Mouse (Mus musculus) embryonic facial prominence, embryonic 14.5 days (tissue): ENCODE results near the gene Dnase1l3. TPM values are rescaled to one million over a fixed set of nuclear protein-coding genes. Genes with fewer than 3 reads are reported as not detected.

Experiments used
- ATAC-seq: fragments of 200-750 bp; cut with Nextera tagmentation; 2 replicates; pipeline ENCODE4 v1.8.0; 2017; ENCODE audit warnings: low read depth, moderate number of reproducible peaks, moderate TSS enrichment
- DNase-seq: peaks from one replicate; pipeline ENCODE4 v3.0.0-alpha.2; 2015; ENCODE audit warnings: low spot score
- H3K27ac ChIP-seq: fragments of 300-500 bp; sonication (generic); replicated peaks from 2 replicates; pipeline ENCODE4 v1.5.1; 2014; ENCODE audit warnings: low read depth, mild to moderate bottlenecking, low read length, moderate library complexity
- H3K27me3 ChIP-seq: fragments of 300-500 bp; sonication (generic); replicated peaks from 2 replicates; pipeline ENCODE4 v1.6.1; 2014; ENCODE audit warnings: low read length; ENCODE audit not compliant: control insufficient read depth, insufficient read depth
- H3K36me3 ChIP-seq: fragments of 300-500 bp; sonication (generic); 2 replicates; pipeline ENCODE4 v1.6.1; 2014; ENCODE audit warnings: low read length, mixed read lengths; ENCODE audit not compliant: control insufficient read depth, insufficient read depth
- H3K4me1 ChIP-seq: fragments of 300-500 bp; sonication (generic); 2 replicates; pipeline ENCODE4 v1.6.1; 2014; ENCODE audit warnings: antibody characterized with exemption, low read length; ENCODE audit not compliant: control insufficient read depth, insufficient read depth
- H3K4me2 ChIP-seq: fragments of 300-500 bp; sonication (generic); 2 replicates; pipeline ENCODE4 v1.6.1; 2014; ENCODE audit warnings: low read depth, mild to moderate bottlenecking, low read length, moderate library complexity, mixed read lengths
- H3K4me3 ChIP-seq: fragments of 300-500 bp; sonication (generic); 2 replicates; pipeline ENCODE4 v1.5.1; 2014; ENCODE audit warnings: low read depth, mild to moderate bottlenecking, low read length
- H3K9ac ChIP-seq: fragments of 300-500 bp; sonication (generic); 2 replicates; pipeline ENCODE4 v1.6.1; 2014; ENCODE audit warnings: low read depth, mild to moderate bottlenecking, low read length, moderate library complexity, mixed read lengths
- H3K9me3 ChIP-seq: fragments of 300-500 bp; sonication (generic); 2 replicates; pipeline ENCODE4 v1.6.1; 2016; ENCODE audit warnings: low read length; ENCODE audit not compliant: control insufficient read depth
- WGBS: fragments of 180-500 bp; shearing (Covaris S2); extraction: QIAGEN DNeasy Blood & Tissue Kit; methylation state at CpG from one replicate; pipeline ENCODE4 v1.1.7; 2014; 5-methylcytosine and 5-hydroxymethylcytosine counted together
- polyA plus RNA-seq: library from polyadenylated mRNA; unstranded; fragments of >200 nt; fragmentation: Nextera tagmentation; extraction: Ambion mirVana; gene quantifications from 2 replicates; pipeline ENCODE4 v1.2.1, GENCODE M21; 2014

Dnase1l3 gene
- polyA plus RNA-seq, 1 experiment from 2014 or later, result 0.89 TPM

- H3K27me3 ChIP-seq, result peaks cover 26% of the 10 kb centered on the region
- WGBS, result 81% methylated on average over 5 of the region's 5 CpGs
These were observed 5.9 kb upstream of the Dnase1l3 start for GRCm38 (mm10) chr14:8000247-8000646.

GRCm38 (mm10) chr14:7999435-7999834 lies 5.1 kb upstream of the Dnase1l3 start:
- Histone ChIP-seq H3K4me2 (no peak overlapping the region), H3K9me3 (no peaks in the 10 kb centered on the region), H3K9ac (no peak overlapping the region), H3K36me3 (no peaks in the 10 kb centered on the region), H3K27me3 (peaks cover 26% of the 10 kb centered on the region), H3K4me1 (peaks cover 14% of the 10 kb centered on the region; the same call in 1 of the 2 replicates), H3K27ac (no peak overlapping the region), H3K4me3 (no peak overlapping the region)
- DNase-seq, result peak; percentile 36
- ATAC-seq, result no peak
- 70% methylated on average over 5 of the region's 5 CpGs for WGBS

More at GRCm38 (mm10) chr14:8000247-8000646, 5.9 kb upstream of the Dnase1l3 start:
- Histone ChIP-seq H3K4me1 (peaks cover 14% of the 10 kb centered on the region; the same call in 1 of the 2 replicates), H3K9me3 (no peaks in the 10 kb centered on the region), H3K36me3 (no peaks in the 10 kb centered on the region), H3K9ac (no peak overlapping the region), H3K27ac (no peak overlapping the region), H3K4me3 (no peak overlapping the region), H3K4me2 (no peak overlapping the region)
- DNase-seq (no peak), ATAC-seq (no peak)

- WGBS, result 49% methylated on average over 3 of the region's 3 CpGs
- ATAC-seq (no peak), DNase-seq (no peak)
- H3K4me2 ChIP-seq, result no peak overlapping the region
- H3K9ac ChIP-seq, result no peak overlapping the region
- peaks cover 11% of the 10 kb centered on the region; the same call in 1 of the 2 replicates for H3K4me1 ChIP-seq
- peaks cover 26% of the 10 kb centered on the region for H3K27me3 ChIP-seq
- H3K36me3 ChIP-seq, result no peaks in the 10 kb centered on the region
- H3K27ac ChIP-seq, result no peak overlapping the region
- no peaks in the 10 kb centered on the region for H3K9me3 ChIP-seq
- H3K4me3 ChIP-seq, result no peak overlapping the region
These were observed 4.7 kb upstream of the Dnase1l3 start for GRCm38 (mm10) chr14:7999030-7999429.

GRCm38 (mm10) chr14:7997255-7997696 lies 2.9 kb upstream of the Dnase1l3 start:
- H3K4me2 ChIP-seq, result peak overlapping the region; percentile 49
- WGBS, result 2% methylated on average over 15 of the region's 15 CpGs
- H3K4me1 ChIP-seq, result peaks cover 4% of the 10 kb centered on the region; the same call in 1 of the 2 replicates

GRCm38 (mm10) chr14:7992158-7992557 lies 2.2 kb downstream of the Dnase1l3 start:
- no peak overlapping the region for H3K4me3 ChIP-seq
- H3K4me1 ChIP-seq, result peaks cover 2% of the 10 kb centered on the region; the same call in 1 of the 2 replicates
- H3K27ac ChIP-seq, result no peak overlapping the region
- H3K9ac ChIP-seq, result no peak overlapping the region
- no peaks in the 10 kb centered on the region for H3K9me3 ChIP-seq
- DNase-seq (no peak), ATAC-seq (no peak)
- H3K36me3 ChIP-seq, result no peaks in the 10 kb centered on the region
- no peaks in the 10 kb centered on the region for H3K27me3 ChIP-seq
- WGBS, result 59% methylated on average over 6 of the region's 6 CpGs
- H3K4me2 ChIP-seq, result no peak overlapping the region

More at GRCm38 (mm10) chr14:7997255-7997696, 2.9 kb upstream of the Dnase1l3 start:
- Histone ChIP-seq H3K27ac (no peak overlapping the region), H3K4me3 (peak overlapping the region; percentile 20; the same call in 1 of the 2 replicates), H3K27me3 (peaks cover 25% of the 10 kb centered on the region), H3K9ac (0 out of 2 replicates have a peak overlapping the region, but pooled peaks have one; percentile 38), H3K9me3 (no peaks in the 10 kb centered on the region), H3K36me3 (no peaks in the 10 kb centered on the region)
- peak; percentile 64 for ATAC-seq
- peak; percentile 89 for DNase-seq

- Histone ChIP-seq H3K36me3 (no peaks in the 10 kb centered on the region), H3K4me2 (no peak overlapping the region), H3K4me3 (no peak overlapping the region), H3K4me1 (no peaks in the 10 kb centered on the region), H3K9ac (no peak overlapping the region), H3K27me3 (no peaks in the 10 kb centered on the region), H3K27ac (no peak overlapping the region), H3K9me3 (no peaks in the 10 kb centered on the region)
- ATAC-seq, result no peak
- DNase-seq, result peak; percentile 19
- 71% methylated on average over 5 of the region's 5 CpGs for WGBS
These were observed 3.1 kb downstream of the Dnase1l3 start for GRCm38 (mm10) chr14:7991108-7991776.

DNA sequence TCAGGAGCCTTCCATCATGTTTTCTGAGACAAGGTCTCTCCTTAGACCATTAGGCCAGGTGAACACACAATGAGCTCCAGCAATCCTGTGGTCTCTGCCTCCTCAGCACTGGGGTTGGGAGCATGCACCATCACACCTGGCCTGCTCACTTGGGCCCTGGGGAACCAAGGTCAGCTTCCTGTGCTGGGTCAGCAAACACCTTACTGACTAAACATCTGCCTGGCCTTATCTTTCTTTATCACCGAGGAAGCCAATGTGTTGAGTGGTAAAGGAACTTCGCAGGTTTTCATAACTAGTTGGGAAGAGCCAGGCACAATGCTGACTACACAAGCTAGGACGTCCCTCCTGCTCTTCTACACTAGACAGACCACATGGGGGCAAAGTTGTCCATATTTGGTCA lies 4.4 kb downstream of the Dnase1l3 start:
- Histone ChIP-seq H3K4me1 (no peaks in the 10 kb centered on the region), H3K27ac (no peak overlapping the region), H3K27me3 (no peaks in the 10 kb centered on the region), H3K9me3 (no peaks in the 10 kb centered on the region), H3K4me2 (no peak overlapping the region), H3K36me3 (no peaks in the 10 kb centered on the region), H3K9ac (no peak overlapping the region), H3K4me3 (no peak overlapping the region)
- DNase-seq (no peak), ATAC-seq (no peak)
- 79% methylated on average over 3 of the region's 3 CpGs for WGBS

DNA sequence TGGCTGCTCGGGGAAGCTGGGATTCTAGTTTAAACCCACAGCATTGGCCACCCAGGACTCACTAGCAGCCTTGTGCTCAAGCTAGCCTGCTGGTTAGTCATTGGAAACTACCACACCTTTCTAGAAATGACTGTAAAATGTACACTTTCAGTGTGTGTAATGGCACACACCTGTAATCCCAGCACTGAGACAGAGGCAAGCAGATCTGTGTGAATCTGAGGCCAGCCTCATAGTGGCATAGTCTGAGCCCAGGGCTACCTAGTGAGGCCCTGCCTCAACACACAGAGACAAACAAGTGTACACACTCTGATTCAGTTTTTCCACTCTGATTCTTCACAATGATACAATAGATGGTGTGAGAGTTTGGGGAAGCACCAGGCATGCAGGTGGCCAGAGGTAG lies 5.0 kb downstream of the Dnase1l3 start:
- H3K27ac ChIP-seq, result no peak overlapping the region
- 47% methylated on average over 1 of the region's 1 CpGs for WGBS
- no peak overlapping the region for H3K4me2 ChIP-seq
- no peak for ATAC-seq
- no peaks in the 10 kb centered on the region for H3K9me3 ChIP-seq
- H3K9ac ChIP-seq, result no peak overlapping the region
- no peaks in the 10 kb centered on the region for H3K4me1 ChIP-seq
- H3K4me3 ChIP-seq, result no peak overlapping the region
- no peaks in the 10 kb centered on the region for H3K36me3 ChIP-seq
- DNase-seq, result no peak
- no peaks in the 10 kb centered on the region for H3K27me3 ChIP-seq

DNA sequence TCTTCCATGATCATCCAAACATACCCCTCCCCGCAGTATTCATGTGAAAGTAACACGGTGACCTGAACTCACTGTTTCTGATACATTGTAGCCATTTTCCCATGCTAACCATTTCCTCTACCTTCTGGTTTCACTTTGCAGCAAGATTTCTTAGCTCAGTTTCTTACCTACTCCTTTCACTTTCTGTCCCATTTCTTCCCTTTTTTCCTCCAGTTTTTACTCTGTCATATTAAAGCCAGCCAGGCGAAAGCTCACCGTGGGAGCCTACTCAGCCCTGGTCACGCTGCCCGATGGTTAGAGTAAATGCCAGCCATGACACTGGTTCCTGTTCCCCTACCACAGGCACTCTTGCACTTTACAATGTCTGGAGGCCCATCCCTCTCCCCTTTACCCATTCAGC lies 7.5 kb downstream of the Dnase1l3 start:
- H3K9ac ChIP-seq, result no peak overlapping the region
- H3K36me3 ChIP-seq, result no peaks in the 10 kb centered on the region
- H3K9me3 ChIP-seq, result no peaks in the 10 kb centered on the region
- ATAC-seq (no peak), DNase-seq (no peak)
- no peaks in the 10 kb centered on the region for H3K27me3 ChIP-seq
- no peak overlapping the region for H3K27ac ChIP-seq
- 88% methylated on average over 6 of the region's 6 CpGs for WGBS
- no peak overlapping the region for H3K4me2 ChIP-seq
- H3K4me1 ChIP-seq, result no peaks in the 10 kb centered on the region
- no peak overlapping the region for H3K4me3 ChIP-seq
